Mouse (Mus musculus) mouse trophoblast stem cell (cell line): ENCODE measurements around the gene Adamtsl5.

Experiments used
- in situ Hi-C, 2 experiments: fragments of 300-500 bp; cut with MseI, MboI; formaldehyde crosslinking; loops; 2 replicates in 1 of 2; 3 replicates in 1 of 2; pipeline ENCODE4 v1.15.1; 2025

Adamtsl5 gene

GRCm38 (mm10) chr10:80321014-80321669, 27.1 kb downstream of the Adamtsl5 start:
- in situ Hi-C loops: no loop called here

GRCm38 (mm10) chr10:80320340-80320760, 27.9 kb downstream of the Adamtsl5 start, which contains the start of gene 2310011J03Rik:
TSS of gene 2310011J03Rik (minus strand) at chr10:80320537.
- in situ Hi-C loops: no loop called here

- in situ Hi-C loops: no loop called here
Measured at GRCm38 (mm10) chr10:80317011-80317410, 31.2 kb downstream of the Adamtsl5 start.

- in situ Hi-C loops: no loop called here
Measured at GRCm38 (mm10) chr10:80316359-80316781, 31.8 kb downstream of the Adamtsl5 start.

GRCm38 (mm10) chr10:80315315-80315714, 32.9 kb downstream of the Adamtsl5 start:
- in situ Hi-C loops: no loop called here

GRCm38 (mm10) chr10:80314494-80315001, 33.7 kb downstream of the Adamtsl5 start:
- in situ Hi-C loops: no loop called here

GRCm38 (mm10) chr10:80313627-80314201, 34.5 kb downstream of the Adamtsl5 start:
- in situ Hi-C loops: no loop called here

- in situ Hi-C loops: no loop called here
Measured at GRCm38 (mm10) chr10:80312586-80313504, 35.4 kb downstream of the Adamtsl5 start.

GRCm38 (mm10) chr10:80311560-80311959, 36.7 kb downstream of the Adamtsl5 start:
- in situ Hi-C loops: no loop called here

- in situ Hi-C loops: no loop called here
Measured at GRCm38 (mm10) chr10:80304862-80305261, 43.4 kb downstream of the Adamtsl5 start.

GRCm38 (mm10) chr10:80304458-80304857, 43.8 kb downstream of the Adamtsl5 start:
- in situ Hi-C loops: no loop called here

GRCm38 (mm10) chr10:80302471-80302881, 45.7 kb downstream of the Adamtsl5 start:
- in situ Hi-C loops: no loop called here

- in situ Hi-C loops: no loop called here
Measured at GRCm38 (mm10) chr10:80302082-80302355, 46.2 kb downstream of the Adamtsl5 start.

GRCm38 (mm10) chr10:80301256-80302081, 46.7 kb downstream of the Adamtsl5 start:
- in situ Hi-C loops: no loop called here

GRCm38 (mm10) chr10:80300672-80301181, 47.5 kb downstream of the Adamtsl5 start:
- in situ Hi-C loops: no loop called here

GRCm38 (mm10) chr10:80299824-80300223, 48.4 kb downstream of the Adamtsl5 start:
- in situ Hi-C loops: no loop called here

GRCm38 (mm10) chr10:80299301-80299700, 48.9 kb downstream of the Adamtsl5 start:
- in situ Hi-C loops: no loop called here

GRCm38 (mm10) chr10:80298571-80299281, 49.5 kb downstream of the Adamtsl5 start:
- in situ Hi-C loops: no loop called here

- in situ Hi-C loops: no loop called here
Measured at GRCm38 (mm10) chr10:80297526-80298133, 50.6 kb downstream of the Adamtsl5 start.

GRCm38 (mm10) chr10:80296824-80297223, 51.4 kb downstream of the Adamtsl5 start:
- in situ Hi-C loops: no loop called here
